Mouse (Mus musculus) kidney, adult 11 months (tissue): ENCODE data around the gene Cdkn2c.
"Not testable (repeated sequence)": the region's sequence is repeated elsewhere in the genome, so short reads cannot be mapped to it uniquely, and the experiment has no call there.

ENCODE experiments used
- DNase-seq: peaks from one replicate; pipeline ENCODE4 v3.0.0; 2022

The Cdkn2c gene

GRCm38 (mm10) chr4:109666461-109667269 lies at the start of gene Cdkn2c:
Gene Cdkn2c, minus strand, starts transcription at chr4:109667189.
- peak; percentile 90 for DNase-seq

- DNase-seq = no peak
Measured at GRCm38 (mm10) chr4:109705349-109705748, 38.4 kb upstream of the Cdkn2c start.

- DNase-seq = no peak
Measured at GRCm38 (mm10) chr4:109703568-109703967, 36.6 kb upstream of the Cdkn2c start.

GRCm38 (mm10) chr4:109700727-109701126 lies 33.7 kb upstream of the Cdkn2c start:
- DNase-seq = not testable (repeated sequence)

- DNase-seq = no peak
Measured at GRCm38 (mm10) chr4:109692674-109693073, 25.7 kb upstream of the Cdkn2c start.

GRCm38 (mm10) chr4:109683561-109683960 lies 16.6 kb upstream of the Cdkn2c start:
- no peak for DNase-seq

GRCm38 (mm10) chr4:109677221-109677620 lies 10.2 kb upstream of the Cdkn2c start:
- DNase-seq = no peak

GRCm38 (mm10) chr4:109676218-109677215 lies 9.5 kb upstream of the Cdkn2c start, which contains the start of gene Faf1:
Gene Faf1, plus strand, starts transcription at chr4:109676588.
- DNase-seq = peak; percentile 99

GRCm38 (mm10) chr4:109674097-109674496 lies 7.1 kb upstream of the Cdkn2c start:
- DNase-seq = no peak

GRCm38 (mm10) chr4:109671941-109672340 lies 5.0 kb upstream of the Cdkn2c start:
- no peak for DNase-seq

- DNase-seq = no peak
Measured at GRCm38 (mm10) chr4:109670213-109670612, 3.2 kb upstream of the Cdkn2c start.

GRCm38 (mm10) chr4:109667518-109667917 lies 529 bp upstream of the Cdkn2c start:
- DNase-seq = no peak

- DNase-seq = peak; percentile 62
Measured at GRCm38 (mm10) chr4:109665982-109666460, 968 bp downstream of the Cdkn2c start.

- DNase-seq = peak; percentile 68
Measured at GRCm38 (mm10) chr4:109665101-109665981, 1.6 kb downstream of the Cdkn2c start.

- DNase-seq = no peak
Measured at GRCm38 (mm10) chr4:109664091-109664490, 2.9 kb downstream of the Cdkn2c start.

GRCm38 (mm10) chr4:109662271-109662670 lies 4.7 kb downstream of the Cdkn2c start:
- DNase-seq = no peak

GRCm38 (mm10) chr4:109661183-109661582 lies 5.8 kb downstream of the Cdkn2c start:
- DNase-seq = no peak

- no peak for DNase-seq
Measured at GRCm38 (mm10) chr4:109660568-109660967, 6.4 kb downstream of the Cdkn2c start.

- DNase-seq = no peak
Measured at GRCm38 (mm10) chr4:109659571-109659970, 7.4 kb downstream of the Cdkn2c start.

GRCm38 (mm10) chr4:109658826-109659225 lies 8.2 kb downstream of the Cdkn2c start:
- no peak for DNase-seq

- no peak for DNase-seq
Measured at GRCm38 (mm10) chr4:109657851-109658500, 9.0 kb downstream of the Cdkn2c start.
